Mouse (Mus musculus) heart, postnatal 10 days (tissue): ENCODE measurements around the gene Chdh. TPM values are rescaled to one million over a fixed set of nuclear protein-coding genes. Genes with fewer than 3 reads are reported as not detected.

Source experiments
- DNase-seq, 2 experiments: peaks; one replicate each; pipeline ENCODE4 v3.0.0; 2021
- intact Hi-C: fragments of 180-260 bp; cut with DNase I; formaldehyde crosslinking; loops from one replicate; pipeline ENCODE4 v1.15.1; 2025
- total RNA-seq, 2 experiments: library from RNA; stranded (reverse); gene quantifications; 2 replicates each; pipeline ENCODE4 v1.2.3; 2021

The Chdh gene
- total RNA-seq, 2 experiments from 2014 or later = 0.35 to 1.2 TPM

DNA sequence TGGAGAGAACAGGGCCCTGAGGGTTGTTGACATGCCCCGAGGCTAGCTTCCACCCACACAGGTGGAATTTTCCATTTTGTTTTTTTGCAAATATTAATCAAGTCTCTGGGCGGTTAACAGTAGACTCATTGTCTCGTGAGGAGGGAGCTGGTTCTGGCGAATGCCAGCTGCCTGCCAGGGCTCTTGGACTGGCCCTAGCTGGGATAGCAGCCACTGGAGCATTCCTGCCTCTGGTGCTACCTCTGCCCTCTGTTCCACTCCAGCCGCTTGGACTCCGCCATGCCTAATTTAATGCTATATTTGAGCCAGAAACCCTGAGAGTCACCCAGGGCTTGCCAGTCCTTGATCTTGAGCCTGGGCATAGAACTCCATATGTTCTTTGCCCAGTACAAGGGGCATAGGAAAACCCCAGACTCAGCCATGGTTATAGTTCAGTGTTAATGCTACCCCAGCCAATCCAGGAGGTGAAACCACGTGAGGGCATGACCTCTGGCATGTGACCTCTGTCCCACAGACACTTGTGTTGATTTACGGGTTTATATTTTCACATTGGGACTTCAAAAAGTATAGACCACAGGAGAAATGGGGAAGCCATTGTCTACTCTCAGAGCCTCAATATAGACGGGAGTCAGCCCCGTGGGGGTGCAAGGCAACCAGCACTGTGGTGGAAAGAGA lies 3.2 kb downstream of the Chdh start:
- DNase-seq = no peak
- intact Hi-C loops = no loop called here

DNA sequence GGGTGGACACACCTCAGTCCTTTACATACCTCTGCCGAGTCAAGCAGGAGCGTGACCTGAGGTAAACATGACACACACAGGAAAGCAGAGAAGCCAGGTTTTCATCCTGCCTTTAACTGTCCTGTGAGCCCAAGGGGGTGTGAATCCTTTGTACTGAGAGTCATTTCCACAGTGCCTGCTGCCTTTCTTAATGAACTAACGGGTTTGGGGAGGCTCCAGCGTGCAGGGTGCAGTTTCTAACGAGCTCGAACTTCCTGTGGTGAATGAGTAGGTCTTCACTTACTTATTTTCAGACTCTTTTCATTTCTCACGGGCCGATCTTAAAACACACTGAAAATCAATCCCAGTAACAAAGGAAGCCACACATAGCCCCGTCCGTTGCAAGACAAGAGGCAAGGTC lies 5.7 kb downstream of the Chdh start:
- intact Hi-C loops = no loop called here
- DNase-seq = no peak

DNA sequence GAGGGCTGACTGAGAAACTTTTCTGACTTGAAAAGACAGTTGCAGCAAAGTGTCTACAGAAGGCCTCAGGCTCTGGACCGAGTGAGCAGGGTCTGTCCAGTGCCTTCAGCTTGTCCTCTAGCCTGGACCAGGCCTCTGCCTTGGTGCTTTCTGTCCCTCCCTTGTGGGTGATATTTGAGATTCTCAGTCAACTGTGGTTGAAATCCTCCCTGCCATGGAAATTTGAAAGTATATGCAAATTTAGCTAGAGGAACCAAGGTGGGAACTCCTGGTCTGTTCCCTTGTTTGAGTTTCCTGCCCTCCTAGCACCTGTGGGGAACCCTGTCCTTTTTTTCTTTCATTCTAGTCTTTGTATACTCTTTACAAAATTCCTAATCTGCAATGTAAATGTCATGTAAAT lies 6.2 kb downstream of the Chdh start:
- intact Hi-C loops = no loop called here
- DNase-seq = no peak

DNA sequence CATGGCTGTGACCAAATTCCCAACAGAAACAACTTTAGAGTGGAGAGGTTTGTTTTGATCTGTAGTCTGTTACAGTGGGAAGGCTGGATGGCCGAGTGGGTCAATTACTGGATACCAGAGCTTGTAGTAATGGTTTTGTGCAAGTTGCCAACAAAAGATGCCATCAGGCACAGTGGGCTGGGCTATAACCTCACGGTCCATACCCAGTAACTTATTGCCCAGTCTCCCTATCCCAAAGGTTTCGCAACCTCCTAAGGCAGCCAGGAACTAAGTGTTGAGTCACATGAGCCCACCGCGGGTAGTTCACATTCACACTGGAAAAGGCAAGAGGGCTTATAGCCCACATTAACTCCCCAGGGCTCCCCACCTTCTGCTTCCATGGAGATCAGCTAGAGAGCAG lies 7.8 kb downstream of the Chdh start:
- DNase-seq = no peak
- intact Hi-C loops = no loop called here

DNA sequence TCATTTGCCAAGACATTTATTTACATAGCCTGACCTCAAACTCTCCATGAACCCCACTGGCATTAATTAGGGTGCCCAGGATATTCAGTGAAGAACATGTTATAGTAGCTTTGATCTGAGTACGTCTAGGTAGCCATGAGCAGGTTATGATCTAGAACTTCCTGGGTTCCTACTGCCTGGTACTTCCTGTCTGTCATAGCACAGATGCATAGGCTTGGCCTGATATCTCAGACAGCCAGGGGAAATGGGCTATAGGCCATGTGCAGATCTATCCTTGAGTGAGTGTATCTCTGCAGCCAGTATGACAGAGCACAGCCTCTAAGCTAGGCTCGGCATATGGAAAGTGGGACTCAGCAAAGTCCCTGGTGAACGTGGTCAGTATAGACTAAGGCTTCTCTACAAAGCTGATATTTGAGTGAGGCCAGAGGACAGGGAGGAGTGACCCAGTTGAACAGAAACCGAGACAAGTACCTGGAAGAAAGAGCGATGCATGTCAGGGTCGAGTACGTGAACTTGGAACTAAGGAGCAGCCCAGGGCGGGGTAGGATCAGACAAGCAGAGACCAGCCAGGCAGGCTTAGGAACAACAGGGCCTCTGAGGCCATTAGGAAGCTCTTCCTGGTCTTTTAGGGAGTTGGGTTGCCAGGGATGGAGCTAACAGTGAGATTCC lies 9.1 kb downstream of the Chdh start:
- intact Hi-C loops = no loop called here
- DNase-seq = no peak

DNA sequence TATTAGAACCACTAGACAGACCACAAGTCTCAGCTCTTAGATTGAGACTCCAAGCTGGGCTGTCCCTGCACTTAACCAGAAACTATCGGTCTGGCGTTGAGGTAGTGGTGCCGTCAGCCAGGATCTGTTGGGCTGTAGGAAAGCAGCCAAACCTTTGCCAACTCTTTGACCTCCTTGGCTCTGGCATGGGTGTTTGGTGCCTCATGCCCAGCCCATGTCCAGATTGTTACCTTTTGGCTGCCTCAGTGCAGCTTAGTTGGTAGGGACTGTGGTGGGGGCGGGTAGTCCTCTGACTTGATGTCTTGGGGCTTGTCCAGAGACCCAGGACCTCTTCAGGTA lies 9.6 kb downstream of the Chdh start:
- DNase-seq = no peak
- intact Hi-C loops = no loop called here

DNA sequence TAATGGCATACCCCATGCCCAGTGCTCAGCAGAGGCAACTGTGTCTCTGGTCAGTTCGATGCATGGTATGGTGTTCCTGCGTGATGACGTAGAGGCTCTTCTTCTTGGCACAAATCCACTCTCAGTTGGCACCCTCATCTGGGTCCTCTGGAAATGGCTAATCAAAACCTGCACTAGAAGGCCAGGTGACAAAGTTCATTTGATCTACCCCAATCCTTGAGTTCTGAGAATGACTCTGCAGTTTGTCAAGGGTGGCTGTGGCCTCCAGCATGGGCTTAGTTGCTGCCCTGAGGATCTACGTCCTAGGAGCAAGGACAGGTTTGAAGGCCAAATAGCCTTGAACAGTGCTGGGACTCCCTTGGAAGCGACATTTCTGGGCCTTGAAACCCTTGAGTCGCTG lies 10.0 kb downstream of the Chdh start:
- intact Hi-C loops = no loop called here
- DNase-seq = no peak

DNA sequence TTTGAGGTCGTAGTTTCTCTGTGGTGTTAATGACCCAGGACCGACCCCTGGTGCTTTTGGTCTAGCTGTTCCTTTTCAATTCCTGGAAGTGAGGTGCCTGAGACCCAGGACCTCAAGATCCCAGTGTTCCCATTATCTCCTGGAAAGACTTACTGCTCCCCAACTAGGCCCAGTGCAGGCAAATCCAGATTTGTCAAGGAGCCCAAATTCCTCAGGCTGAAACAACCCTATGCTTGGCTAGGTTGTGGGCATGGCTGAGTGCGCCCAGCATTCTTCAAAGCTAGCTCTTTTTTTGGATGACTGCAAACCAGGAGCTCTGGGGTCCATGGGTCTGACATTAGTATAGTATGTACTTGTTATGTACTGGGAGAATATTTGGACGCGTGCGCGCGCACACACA lies 10.6 kb downstream of the Chdh start:
- no peak for DNase-seq
- intact Hi-C loops = no loop called here

DNA sequence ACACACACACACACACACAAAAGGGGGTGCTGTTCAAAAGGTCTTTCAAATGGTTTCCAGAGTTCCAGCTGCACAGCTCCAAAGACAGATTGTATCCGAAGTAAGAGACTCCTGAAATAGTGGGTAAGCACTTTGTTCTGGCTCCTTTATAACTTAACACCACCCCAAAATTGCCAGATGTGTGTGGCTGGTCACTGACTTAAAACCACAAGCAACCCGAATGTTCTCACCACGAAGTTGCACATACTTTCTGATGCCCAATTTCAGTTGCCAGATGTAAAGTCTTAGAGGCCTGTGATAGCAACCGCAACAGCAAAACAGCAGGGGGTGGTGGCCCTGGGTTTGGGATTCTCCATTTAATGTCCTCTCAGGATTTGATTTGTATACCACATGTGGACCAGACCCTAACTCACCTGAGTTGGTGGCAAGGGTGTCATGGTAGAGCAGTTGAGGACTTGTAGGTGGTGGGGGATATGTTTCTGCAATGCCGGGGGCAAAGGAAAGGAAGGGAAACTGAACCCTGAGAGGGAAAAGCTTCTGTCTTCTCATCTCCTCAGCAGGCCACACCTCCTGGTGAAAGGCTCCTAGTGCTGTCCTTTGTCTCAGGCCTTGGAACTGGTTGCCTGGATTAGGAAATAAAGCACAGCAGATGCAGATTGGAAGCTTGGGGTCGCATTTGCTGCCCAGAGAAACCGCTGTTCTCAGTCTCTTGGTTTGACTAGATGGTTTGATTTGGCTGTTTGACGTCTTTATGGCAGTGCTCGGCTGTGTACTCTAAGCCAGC lies 11.2 kb downstream of the Chdh start:
- no peak for DNase-seq
- intact Hi-C loops = no loop called here

DNA sequence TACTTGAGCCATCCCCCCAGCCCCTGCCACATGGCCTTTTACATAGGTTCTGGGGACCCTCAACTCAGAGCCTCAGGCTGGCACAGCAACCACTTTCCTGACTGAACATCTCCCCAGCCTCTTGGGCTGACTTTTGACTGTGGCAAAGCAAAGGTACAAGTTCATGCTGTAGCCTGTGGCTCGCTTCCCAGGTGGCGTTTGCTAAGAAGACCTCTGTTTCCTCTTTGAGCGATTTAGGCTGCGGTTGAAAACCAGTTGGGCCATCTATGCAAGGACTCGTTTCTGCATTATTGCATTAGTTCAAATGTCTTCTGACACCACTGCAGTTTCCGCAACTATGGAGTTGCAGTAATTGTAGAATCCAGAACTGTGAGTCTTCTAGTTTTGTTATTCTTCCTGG lies 13.6 kb downstream of the Chdh start:
- intact Hi-C loops = no loop called here
- DNase-seq = no peak

DNA sequence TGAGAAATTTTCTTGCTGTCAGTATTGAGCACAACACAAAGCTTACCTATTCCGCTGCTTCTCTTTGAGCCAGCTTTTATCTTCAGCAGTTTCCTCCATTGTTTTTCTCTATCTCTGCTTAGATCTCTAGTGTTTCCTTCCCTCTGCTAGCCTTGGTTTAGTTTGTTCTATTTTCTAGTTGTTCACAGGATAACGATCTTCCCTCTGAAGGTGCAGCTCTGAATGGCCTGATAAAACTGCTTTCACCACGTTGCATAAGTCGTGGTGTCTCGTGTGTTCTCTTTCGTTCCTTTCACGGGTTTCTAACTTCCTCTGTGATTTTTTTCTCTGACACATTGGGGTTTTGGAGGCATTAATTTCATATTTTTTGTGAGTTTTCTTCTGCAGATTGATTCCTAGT lies 15.6 kb downstream of the Chdh start:
- DNase-seq = no peak
- intact Hi-C loops = no loop called here

DNA sequence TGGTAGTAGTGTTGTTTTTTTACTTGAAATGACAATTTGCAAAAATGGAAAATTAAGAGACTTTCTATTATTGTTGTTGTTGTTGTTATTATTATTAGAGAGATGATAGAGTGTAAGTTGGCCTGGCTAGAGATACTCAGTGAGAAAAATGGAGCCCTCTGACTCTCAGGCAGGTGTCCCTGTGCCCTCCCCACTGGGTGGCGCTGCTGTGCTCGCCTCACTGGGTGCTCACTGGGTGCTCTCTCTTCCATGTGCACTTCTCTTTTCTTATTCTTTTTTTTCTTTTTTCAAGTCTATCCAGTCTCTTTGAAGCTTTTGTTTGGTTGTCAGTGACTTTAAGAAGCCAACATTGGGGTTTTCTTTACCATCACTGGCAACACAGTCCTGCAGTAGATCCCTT lies 18.6 kb downstream of the Chdh start:
- intact Hi-C loops = no loop called here
- DNase-seq = no peak

DNA sequence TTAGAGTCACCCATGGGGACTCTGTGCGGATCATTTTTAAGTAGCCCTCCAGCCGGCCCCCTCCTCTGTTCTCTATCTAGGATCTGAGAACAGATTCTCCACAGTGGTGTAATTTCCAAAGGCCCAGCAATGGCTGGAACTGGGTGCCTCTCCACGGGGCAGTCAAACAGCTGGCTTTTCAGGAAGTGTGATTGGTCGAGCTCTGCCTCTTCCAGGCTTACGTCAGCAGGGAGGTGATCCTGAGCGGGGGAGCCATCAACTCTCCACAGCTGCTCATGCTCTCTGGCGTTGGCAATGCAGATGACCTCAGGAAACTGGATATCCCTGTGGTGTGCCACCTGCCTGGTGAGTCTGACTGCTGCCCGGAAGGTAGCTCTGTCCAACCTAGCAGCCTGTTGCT lies 24.6 kb downstream of the Chdh start:
- peak; percentile 22 to 25 for DNase-seq
- intact Hi-C loops = no loop called here

DNA sequence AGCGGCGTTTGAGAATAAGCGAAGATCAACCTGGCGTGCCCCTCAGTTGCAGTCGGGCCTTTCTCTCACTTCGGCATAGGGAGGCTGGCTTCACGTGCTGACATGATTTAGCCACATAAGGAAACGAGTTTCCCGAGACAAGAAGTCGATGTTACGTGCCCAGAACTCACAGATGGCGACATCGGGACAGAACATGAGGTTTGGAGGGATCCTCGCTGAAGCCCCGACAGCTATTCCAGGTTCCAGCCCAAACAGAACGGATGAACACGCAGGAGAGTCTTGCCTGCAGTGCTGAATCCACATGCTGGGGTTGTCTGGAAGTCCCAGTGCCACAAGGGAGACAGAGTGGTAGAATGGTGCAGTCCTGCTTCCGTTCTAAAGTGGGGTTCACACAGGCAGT lies 29.6 kb downstream of the Chdh start:
- no peak for DNase-seq
- intact Hi-C loops = no loop called here

DNA sequence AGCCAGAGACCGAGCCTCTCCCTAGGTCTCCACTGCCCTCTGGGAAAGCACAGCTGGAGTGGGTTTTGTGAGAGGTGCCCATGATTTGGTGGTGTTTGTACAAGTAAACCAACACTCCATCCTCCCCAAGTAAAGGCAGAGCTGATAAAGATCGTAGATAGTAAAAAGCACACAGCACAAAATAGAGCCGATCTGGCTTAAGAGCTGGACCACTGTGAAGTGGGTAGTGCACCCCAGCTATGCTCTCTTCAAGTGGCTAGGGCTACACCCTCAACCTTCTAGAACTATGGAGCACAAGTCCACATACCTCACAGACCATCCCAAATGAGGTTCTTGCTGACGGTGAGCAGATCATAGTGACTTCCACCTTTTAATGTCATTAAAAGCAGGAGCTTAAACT lies 30.6 kb downstream of the Chdh start:
- no peak for DNase-seq
- intact Hi-C loops = no loop called here

DNA sequence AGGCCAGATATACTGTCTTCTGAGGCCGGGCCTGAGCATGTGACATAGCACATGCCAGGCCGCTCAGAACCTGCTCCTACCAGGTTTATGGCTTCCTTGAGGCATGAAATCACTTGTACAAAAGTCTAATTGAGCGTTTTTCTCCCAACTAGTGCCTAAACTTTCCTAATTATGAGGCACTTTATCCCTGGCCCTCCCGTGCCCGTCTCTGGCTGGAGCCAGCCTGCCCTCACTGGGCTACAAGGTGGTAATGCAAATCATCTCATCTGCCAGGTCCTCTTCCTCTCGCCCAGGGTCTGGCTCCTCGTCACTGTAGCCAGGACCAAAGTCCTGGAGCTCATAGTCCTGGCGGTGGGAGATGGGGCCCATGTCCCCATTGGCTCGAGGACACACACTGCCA lies 33.0 kb downstream of the Chdh start:
- intact Hi-C loops = no loop called here

DNA sequence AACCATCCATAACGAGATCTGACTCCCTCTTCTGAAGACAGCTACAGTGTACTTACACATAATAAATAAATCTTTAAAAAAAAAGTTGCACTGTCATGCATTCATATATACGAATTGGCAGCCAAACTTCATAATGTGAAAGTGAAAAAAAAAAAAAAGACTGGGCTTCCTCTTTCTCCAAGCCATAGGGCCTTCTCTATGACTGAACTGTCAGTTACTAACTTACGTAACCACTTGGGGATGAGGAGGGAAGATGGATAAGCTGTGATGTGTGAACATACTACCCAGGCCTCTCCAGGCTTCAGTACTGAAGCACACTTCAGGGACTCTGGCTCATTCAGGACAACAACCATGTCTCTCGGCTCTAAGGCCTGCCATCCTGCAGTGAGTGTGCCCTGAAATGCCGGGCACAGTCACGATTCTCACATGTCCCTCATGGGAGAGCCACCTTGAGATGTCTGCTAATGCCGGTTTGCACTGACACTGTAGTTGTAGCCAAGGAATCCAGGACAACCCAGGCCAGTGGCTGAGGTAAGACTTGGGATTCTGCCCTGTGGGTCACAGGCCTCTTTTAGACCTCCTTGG lies 34.6 kb downstream of the Chdh start:
- intact Hi-C loops = no loop called here
- DNase-seq = peak; percentile 43 to 46

More for the DNA sequence above, 33.0 kb downstream of the Chdh start:
- no peak for DNase-seq

DNA sequence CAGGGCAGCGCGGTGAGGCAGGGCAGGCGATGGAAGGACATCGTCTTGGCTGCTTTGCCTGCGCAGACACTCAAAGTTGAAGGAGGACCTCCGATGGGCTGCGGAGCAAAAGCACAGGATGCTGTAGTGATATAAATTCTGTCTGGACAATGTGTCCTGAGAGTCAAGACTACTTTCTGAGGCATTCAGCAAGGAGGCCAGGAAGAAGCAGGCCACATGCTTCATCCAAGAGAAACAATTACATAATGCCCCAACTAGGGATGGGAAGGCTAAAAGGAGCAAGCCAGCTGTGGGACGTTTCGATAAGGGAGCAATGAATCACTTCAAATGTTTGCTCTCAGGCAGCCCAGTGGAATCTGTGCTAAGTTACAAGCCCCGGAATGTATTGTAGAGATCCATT lies 36.4 kb downstream of the Chdh start:
- intact Hi-C loops = no loop called here

DNA sequence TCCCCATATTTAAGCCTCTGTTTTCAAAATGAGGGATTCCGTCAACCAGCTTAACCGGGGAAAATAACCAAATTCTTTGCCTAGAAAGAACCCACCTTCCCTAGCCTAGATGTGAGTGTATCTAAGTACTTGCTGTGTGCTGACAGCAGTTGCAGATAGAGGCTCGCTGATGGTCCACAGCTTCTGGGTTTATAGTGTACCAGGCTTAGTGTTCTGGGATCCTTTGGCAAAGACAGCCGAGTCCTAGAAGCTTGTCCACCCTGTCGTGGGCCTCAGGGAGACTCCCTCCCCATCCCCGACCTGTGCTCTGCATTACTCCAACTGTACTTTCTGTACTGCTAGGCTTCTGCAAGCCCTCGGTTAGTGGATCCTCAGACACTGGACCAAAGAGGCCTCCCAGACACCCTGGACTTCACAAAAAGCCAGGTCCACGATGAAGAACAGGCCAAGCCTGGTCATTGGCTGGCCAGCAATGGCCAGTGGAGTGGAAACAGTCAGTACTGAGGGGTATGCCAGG lies 36.9 kb downstream of the Chdh start:
- peak; percentile 50 to 54 for DNase-seq
- intact Hi-C loops = no loop called here

More for the DNA sequence above, 36.4 kb downstream of the Chdh start:
- peak; percentile 57 to 65 for DNase-seq

DNA sequence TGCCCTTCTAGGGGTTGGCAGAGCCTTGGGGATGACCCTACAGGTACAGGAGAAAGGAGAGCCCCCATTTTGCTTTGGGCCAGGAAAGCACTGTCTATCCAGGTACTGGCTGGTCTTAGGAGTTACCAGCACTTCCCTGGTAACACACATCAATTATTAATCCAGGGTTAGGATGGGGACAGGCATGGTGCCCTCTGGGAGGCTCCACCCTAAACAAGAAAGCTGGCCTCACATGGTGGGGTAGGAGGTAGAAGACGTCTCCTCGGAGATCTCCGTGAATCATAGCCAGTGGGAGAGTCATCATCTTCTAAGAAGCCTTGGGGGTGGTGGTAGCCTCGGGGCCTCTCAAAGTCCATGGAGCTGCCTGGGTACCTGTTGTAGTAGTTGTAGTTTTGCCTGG lies 38.2 kb downstream of the Chdh start:
- intact Hi-C loops = no loop called here
- no peak for DNase-seq

DNA sequence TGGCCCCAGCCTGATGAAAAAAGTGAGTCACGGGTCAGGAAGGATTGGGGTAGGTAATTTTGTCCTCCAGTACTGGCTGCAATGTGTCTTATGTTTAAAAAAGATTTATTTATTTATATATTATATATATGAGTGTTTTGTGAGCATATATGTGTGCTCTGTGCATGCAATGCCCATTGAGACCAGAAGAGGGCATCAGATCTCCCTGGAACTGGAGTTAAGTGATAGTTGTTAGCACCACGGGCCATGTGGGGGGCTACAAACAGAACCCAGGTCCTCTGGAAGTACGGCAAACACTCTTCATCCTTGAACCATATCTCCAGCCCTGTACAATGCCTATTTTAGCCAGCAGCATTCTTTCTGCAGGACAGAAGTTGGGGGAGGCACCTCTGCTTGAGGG lies 39.2 kb downstream of the Chdh start:
- intact Hi-C loops = loop anchor here (2.0 kb wide), 1 partner anchor 53 kb away; no protein-coding TSS in a partner anchor
- DNase-seq = no peak
